Mouse (Mus musculus): Measurements from ENCODE around the gene Rgs6.

The Rgs6 gene

DNA sequence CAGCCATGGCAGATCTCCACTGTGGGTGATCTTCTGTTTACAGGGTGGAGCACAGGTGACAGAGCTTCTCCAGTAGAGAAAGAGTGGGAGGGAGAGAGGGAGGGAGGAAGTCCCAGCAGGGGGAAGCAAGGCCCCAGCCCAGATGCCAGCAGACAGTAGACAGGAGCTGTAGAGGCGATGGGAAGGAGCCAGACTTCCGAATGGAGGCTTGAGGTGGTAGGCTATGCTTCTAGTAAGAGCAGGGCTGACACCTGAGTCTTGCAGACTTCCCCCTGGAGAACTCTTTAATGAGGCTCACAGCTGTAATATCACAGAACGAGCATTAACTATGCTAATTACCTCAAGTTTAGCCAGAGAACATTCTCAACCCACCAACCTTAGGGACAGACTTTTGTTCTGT is 613.6 kb downstream of the Rgs6 start:
- DNase-seq (ENCODE audit: low spot score in 2 of 2): no peak

DNA sequence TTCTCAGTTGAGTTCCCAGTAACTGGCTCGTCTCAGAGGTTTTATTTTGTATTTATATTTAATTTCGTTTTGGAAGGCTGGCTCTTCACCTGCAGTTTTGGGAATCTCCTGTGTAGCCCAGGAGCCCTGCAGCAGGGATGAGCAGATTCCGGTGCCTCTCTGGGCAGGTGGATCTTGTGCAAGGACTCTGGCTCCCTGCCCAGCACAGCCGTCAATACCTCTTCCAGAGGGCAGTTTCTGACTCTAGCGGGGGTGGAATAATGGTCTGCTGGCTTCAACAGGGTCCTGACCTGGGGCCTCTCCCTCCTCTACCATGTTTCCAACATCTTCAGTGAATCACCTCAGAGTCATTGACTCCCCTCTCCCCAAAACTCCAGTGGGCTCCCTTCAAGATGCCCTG is 616.3 kb downstream of the Rgs6 start:
- DNase-seq (ENCODE audit: low spot score in 2 of 2): no peak

DNA sequence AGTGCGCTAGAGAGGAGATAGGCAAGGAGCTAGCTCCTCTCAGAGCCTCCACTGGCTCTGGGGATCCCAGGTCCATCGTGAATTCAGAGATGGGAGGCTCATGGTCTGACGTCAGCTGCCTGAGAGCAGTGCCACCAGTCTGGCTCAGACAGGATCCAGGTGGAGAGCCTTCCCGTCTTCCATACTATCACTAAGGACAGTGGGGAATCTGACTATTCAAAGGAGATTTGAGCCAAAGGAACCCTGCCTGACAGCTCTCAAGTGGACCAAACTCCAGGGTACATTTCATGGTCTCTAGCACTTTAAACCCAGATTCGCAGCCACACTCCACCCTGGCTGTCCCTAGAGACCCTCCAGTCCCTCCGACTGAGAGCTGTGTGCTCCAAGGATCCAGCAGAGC is 618.8 kb downstream of the Rgs6 start:
- DNase-seq (ENCODE audit: low spot score in 2 of 2): no peak

DNA sequence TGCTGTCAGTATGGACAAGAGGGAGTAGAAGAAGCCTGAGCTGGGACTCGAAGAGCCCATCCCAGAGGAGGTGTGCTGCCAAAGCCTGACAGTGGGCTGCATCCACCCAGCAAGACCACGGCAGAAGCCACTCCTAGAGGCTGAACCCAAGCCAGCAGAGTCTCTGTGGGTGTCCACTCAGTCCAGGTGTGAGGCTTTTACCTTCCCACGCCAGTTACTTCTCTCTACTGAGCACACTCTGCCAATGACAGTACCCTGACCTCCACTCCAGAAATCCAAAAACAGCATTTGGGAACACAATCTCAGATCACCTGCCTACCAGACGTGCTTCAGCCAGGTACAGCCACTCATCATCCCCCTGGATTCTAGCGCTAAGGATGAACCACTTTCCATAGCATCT is 619.4 kb downstream of the Rgs6 start:
- no peak for DNase-seq (ENCODE audit: low spot score in 2 of 2)

DNA sequence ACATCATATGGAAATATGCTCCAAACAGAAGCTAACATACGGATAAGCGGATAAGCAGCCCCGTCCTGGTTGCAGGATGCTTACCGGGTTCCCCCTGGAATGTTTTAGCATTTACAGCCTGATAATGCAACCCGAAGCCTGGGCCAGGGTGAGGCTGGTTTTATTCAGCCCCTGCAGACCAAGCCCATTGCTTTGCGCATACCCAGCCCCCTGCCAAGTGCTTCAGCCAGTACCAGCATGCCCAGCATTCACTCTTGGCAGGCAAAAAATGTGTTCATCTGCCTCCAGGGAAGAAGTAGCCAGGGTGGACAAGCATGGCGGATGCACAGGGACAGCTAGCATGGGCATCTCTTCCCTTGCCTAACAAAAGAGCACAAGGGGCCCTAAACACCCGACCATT is 619.9 kb downstream of the Rgs6 start:
- DNase-seq (ENCODE audit: low spot score in 2 of 2): no peak

DNA sequence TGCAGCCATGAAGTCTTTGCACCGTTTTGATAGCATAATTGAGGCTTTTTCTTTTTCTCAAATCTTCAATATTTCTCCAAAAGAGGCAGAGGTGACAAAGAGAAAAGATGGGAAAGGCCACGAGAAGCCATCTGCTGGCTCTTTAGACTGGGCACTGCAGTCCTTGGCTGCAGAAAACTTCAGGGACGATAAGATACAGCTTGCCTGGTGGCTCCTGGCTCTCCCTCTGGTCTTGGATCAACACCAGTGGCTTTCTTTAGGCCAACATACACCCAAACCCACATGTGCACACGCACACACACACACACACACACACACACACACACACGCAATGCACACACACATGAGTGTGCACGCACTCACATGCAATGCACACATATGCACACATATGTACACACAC is 620.7 kb downstream of the Rgs6 start:
- DNase-seq (ENCODE audit: low spot score in 2 of 2): no peak

DNA sequence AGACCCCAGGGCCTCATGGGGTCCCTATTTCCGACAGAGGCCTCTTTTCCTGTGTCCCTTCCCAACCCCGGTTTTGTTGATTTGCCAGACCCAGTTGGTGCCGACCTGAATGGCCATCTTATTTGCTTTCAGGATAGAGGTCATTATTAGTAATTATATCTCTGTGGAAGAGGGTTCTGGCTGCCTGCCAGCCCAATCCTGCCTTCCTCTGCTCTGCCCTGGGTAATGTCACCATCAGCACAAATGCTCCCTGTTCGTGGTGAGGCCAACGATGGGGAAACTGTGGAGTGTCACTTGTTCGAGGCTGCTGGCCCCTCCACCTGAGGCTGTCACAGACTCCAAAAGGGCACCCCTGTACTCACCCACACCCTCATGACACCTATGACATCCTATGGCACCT is 621.4 kb downstream of the Rgs6 start:
- DNase-seq (ENCODE audit: low spot score in 2 of 2): no peak

DNA sequence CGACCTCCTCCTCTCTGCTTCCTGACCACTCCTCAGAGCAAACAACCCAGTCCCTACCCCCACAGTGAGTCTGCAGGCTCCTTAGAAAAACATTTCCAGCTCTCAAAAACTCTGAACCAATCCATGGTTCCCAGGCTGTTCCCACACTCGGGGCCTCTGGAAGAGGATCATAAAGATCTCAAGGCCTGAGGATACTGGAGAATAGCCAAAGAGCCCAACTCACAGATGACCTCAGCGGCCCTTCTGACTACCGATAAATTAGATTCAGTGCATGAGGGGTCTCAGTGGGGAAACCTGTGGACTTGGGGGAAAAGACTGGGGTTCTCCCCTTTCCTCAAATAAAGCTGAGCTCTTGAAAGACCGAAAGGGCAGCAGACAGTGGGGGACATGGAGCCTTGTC is 622.2 kb downstream of the Rgs6 start:
- DNase-seq (ENCODE audit: low spot score in 2 of 2): no peak

DNA sequence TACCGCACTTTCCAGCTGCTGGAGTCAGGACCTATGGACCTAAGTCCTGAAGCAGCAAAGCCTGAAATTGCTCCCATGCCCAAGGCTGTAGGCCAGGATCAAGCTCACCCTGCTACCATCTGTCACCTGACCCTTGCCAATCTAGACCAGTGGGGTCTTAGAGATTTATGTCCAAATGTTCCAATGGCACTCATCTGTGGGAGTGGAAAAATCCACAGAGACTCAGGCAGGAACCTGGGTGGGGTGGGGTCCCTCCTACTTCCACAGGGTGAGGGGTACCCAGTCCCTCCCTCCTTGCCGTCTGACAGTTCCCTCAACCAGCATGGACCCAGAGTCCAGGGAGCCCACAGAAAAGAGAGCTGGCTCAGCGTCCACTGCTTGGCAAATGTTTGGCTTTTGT is 622.6 kb downstream of the Rgs6 start:
- no peak for DNase-seq (ENCODE audit: low spot score in 2 of 2)

DNA sequence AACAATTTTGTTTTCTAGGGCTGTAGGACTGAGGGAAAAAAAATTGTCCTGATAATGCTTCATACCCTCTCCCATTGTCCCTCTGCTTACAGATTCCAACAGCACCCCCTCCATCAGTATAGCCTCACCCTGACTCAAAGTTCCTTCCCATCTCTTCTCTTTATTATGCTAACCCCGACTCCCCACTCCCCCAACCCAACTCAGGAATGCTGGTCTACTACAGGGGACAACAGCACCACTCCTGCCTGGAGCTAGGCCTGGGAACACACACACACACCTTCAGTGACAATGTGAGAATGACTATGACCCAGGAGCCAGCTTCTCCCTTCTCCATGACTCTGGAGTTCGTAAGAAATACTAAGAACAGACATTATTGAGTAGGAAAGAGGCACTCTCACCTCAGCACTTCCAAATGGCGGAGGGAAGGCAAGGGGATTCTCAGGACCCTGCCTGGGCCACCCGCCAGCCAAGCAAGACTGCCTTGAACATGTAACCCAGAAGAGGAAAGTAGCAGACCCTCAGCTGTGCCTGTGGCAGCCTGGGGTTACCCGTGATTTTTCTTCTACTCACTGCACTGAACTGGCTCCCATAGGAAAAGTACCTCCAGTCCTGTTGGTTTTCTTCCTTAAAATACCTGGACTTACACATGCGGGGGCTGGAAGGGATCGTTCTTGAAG is 623.2 kb downstream of the Rgs6 start:
- no peak for DNase-seq (ENCODE audit: low spot score in 2 of 2)
